Mouse (Mus musculus) regulatory T cell (primary cell): Measurements from ENCODE around the gene Actr5.

Source experiments
- in situ Hi-C: fragments of 300-600 bp; cut with MboI, MseI; formaldehyde crosslinking; loops from one replicate; pipeline ENCODE4 v1.15.1; 2025; ENCODE audit warnings: high pct_unique_total_duplicates

Gene Actr5

DNA sequence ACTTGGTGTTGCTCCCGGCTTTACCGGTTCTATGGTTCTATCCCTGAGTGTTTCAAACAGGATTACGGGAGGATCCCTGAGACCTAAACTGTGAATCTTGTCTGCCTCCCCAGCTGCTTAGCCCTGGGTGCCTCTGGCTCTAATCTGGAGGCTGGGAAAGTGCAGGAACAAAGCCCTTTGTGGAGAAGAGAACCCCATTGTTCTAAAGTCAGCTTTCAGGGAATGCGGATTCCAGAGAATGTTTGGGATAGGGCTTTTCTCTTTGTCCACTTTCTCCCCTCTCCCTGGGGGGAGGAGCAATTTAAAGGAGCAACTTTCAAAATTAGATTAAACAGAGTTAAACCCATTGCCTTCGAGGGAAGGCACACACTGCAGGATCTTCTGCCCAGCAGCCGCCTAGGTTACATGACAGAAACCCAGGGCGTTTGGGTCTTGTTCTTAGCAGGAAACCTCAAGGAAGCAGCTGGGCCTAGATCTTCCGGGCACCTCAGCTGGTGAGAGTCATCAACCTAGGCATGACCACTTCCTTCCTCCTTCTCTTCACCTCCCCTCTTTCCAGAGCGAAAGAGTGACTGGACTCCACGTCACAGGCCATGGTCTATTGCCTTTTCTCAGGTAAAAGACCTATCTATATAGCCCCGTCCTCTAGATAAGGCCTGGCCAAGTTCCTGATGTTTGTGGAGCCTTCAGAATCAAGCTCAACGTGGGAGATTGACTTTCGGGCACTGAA, 41.5 kb downstream of the Actr5 start:
- in situ Hi-C loops = loop anchor here (5.0 kb wide), 1 partner anchor 66 kb away; no protein-coding TSS in a partner anchor

DNA sequence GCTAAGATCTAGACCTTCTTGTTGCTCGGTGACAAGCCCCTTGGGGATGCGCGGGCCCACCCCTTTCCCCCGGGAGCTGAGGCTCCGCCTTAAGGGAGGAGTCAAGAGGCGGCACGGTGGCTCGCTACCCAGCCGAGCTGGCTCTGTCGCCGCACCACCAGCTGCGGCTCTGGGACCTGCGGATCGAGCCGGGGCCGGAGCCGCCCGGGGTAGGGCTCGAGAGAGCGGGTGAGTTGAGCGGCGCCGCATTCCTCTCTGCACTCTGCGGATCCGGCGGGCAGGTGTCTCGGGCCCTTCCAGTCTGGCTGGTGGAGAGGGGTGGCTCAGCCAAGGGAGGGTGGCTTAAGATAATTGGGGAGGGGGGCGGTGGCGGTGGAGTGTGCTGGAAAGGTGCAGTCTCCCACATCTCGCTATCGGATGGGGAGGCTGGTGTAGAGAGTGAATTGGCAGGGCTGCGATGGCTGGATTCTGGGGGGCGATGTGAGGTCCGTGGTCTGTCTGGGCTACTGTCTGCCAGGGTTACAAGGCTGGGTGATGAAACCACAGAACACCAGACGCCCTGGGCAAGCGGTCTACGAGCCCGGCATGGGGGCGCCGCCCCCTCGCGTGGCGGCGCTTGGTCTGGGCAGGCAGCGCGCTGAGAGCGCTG, 42.5 kb downstream of the Actr5 start:
- in situ Hi-C loops = loop anchor here (5.0 kb wide), 1 partner anchor 65 kb away; no protein-coding TSS in a partner anchor

DNA sequence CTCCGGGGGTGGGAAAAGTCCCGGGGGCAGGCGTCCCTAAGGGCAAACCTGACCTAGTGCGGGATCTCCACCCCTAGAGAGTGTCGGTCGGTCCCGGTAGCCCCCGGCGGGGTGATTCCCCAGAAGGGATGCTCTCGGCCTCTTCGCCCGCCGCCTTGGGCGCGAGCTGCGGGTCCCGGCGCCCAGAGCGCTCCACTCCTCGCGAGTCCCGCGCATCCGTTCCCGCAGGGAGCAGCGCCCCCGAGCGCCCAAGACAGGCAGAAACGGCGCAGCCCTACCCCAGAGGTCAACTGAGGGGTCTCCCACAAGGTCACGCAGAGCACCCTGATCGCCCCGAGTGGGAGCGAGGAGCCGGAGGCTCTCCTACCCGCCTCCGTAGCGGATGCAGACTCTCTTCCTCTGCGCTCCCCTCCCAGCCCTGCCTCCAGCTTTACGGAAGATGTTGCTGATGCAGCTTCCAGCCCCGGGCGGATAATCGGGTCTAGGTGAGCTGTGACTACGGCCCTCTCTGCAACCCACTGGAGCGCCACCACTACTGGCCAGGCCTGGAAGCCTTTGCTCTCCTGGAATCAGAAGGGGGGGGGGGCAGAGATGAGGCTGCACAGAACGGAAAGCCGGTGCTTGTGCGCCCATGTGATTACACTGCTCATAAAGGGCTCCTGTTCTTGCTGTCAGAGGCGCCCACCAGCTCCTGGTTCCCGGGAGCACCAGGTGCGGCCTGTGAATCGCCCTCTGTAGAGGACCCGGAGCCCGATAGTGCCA, 43.2 kb downstream of the Actr5 start:
- in situ Hi-C loops = loop anchor here (5.0 kb wide), 1 partner anchor 64 kb away; no protein-coding TSS in a partner anchor

DNA sequence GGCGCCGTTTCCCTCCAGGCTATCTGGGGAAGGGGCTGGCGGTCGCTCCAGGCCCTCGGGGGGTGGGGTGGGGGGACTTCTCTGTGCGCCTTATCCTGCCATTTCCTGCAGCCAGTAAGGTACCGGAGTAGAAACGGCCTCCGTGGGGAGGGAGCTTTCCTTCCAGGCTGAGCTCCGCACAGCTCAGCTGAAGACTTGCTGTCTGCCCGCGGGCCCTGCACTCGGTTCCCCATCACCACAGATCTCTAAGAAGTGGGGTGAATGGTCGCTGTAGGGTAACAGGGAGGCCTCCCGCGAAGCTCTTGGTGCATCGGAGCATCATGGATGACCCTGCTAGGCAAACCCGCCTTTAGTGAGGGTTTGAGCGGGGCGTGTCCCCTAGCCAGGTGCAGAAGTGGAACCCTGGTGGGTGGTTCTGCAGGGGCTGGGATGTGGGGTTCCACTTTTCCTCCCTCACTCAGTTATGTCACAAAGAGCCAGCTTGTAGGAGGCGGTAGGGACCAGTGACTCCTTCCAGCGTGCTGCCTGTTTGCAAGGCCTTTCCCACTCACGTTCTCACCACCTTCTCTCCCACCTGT, 43.8 kb downstream of the Actr5 start:
- in situ Hi-C loops = loop anchor here (5.0 kb wide), 1 partner anchor 64 kb away; no protein-coding TSS in a partner anchor

DNA sequence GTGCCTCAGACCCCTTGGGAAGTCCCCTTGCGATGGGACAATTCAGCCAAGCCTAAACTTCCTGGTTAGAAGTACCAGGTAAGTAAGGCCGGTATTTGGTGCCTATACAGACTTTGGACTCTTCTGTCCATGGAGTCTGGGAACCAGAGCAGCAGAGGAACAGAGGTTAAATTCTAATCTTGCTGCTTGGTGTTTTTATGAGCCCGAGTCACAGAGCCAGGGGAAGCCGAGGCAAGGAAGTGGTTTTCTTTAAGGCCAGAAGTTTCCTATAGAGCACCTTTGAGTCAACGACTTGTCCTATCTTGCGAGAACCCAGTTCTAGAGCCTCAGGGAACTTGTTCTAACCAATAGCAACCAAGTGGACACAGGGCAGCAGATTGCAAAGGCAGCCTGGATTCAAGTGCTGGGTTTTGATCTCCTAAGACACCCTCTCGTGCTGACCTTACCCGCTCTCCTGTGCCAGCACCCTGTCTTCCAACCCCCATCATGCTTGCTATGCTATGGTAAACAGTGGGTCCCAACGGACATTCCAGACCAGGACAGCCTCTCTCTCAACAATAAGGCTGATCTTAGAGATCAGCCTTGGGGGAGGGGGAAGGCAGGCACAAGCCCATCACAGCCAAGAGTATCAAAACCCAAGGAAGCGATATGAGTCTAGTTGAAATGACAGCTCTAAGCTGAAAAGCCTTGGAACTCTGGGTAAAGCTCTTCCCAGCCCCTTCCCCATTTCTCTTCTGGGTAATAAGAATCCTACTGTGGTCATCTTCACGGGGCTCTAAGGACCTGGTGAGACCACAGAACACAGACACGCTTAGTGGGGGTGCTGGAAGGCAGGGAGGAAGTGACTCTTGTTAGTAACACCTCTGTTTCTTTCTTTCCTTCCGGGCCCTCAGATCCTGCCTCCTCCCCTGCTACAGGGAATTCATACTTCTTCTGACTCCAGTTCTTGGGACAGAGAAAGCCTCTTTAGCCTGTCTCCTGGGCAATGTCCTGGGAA, 44.8 kb downstream of the Actr5 start:
- in situ Hi-C loops = loop anchor here (5.0 kb wide), 1 partner anchor 63 kb away; no protein-coding TSS in a partner anchor

DNA sequence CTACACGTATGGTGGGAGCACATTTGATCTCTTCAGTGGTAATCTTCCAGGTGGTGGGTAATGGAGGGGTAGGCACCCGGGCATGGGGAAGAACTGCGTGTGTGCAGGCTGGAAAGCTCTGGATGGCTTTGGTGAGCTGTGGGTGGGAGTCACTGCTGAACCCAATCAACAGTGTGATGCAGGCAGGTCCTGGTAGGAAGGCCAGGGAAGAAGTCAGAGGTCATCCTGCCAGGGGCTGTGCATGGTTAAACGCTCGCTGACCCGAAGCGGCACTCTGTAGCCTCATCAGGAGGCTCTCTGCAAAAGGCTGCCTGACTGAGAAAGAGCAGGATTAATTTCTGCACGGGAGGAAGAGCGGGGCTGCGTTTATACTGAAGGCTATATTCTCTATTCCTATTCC, 45.9 kb downstream of the Actr5 start:
- in situ Hi-C loops = no loop called here

DNA sequence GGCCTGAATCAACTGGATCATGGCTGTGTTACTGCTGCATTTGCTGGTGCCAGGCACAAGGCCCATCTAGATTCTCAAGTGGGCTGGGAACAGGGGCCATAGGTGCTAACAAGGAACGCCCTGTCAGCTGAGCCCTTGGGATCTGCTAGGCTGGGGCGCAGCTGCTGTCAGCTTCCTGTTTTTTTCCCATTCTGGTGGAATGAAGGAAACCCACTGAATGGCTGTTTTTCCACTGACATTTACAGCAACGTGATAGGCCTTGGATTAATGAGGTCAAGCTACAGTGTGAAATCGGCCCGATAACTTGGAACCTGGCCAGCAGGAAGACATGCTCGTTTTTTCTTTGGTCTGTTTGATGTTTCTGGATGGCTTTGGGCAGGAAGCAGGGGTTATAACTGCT, 48.1 kb downstream of the Actr5 start:
- in situ Hi-C loops = no loop called here

DNA sequence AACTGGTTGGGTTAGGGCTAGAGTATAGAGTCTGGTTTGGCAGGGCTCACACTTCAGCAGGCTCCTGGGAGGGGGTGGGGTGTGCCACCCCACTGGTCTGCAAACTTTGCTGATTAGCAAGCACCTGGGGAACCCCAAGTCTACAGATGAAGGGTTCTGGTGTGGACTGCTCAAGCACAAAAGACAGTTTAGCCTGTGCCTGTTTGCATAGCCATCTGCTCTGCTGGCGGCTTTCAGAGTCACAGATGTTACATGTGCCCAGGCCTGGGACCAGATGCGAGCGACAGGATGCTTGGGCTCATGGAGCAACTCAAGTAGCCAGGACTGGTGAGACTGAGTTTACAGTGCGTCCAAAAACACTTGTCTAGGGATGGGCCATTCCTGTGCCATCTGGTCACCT, 48.8 kb downstream of the Actr5 start:
- in situ Hi-C loops = no loop called here

DNA sequence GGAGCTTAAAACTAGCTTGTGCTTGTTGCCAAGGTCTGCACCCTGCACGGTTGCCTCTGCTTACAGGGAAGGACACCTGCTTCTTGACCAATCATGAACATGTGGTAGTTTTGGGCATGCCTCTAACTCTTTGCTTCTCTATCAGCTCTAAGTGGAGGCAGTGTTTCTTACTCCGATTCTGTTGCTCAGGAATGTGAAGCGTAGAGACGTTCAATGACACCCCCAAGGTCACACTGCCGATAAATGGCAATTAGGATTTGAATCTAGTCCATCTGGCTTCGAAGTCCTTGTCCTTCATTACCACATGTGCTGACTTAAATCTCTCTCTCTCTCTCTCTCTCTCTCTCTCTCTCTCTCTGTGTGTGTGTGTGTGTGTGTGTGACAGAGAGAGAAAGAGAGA, 49.4 kb downstream of the Actr5 start:
- in situ Hi-C loops = no loop called here

DNA sequence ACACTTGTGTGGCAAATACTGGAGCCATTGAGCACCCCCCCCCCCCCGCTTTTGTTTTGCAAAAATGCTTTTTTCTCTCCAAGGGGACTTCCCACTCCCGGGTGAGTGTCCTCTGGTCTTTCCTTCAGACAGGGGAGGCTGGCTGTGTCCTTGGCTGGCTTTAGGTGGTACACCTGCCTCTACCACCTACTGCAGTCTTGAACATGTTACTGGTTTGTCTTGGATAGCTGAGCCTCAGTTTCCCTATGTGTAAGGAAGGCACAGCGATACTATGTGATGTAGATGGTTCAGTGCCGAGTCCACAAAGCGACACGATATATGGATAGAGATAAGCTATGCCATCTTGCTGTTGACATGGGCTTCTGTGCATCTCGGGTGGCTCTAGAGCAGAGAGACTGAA, 50.1 kb downstream of the Actr5 start:
- in situ Hi-C loops = no loop called here

DNA sequence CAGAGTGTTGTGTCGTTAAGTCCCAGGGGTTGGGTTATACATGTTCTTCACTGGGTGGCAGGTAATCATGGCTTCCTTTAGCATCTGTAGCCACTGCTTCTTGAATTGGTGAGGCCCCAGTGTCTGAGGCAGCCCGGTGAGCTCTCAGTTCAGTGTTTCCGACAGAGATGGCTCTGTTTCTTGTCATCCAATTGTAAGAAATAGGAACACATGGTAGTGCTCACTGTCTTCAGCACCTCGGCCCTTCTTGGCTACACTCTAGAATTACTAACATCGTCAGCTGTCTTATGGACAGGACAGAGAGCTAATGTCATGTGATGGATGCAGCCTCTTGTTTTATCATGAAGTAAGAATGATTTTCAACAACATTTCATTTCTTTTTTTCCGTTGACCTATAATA, 50.5 kb downstream of the Actr5 start:
- in situ Hi-C loops = no loop called here

DNA sequence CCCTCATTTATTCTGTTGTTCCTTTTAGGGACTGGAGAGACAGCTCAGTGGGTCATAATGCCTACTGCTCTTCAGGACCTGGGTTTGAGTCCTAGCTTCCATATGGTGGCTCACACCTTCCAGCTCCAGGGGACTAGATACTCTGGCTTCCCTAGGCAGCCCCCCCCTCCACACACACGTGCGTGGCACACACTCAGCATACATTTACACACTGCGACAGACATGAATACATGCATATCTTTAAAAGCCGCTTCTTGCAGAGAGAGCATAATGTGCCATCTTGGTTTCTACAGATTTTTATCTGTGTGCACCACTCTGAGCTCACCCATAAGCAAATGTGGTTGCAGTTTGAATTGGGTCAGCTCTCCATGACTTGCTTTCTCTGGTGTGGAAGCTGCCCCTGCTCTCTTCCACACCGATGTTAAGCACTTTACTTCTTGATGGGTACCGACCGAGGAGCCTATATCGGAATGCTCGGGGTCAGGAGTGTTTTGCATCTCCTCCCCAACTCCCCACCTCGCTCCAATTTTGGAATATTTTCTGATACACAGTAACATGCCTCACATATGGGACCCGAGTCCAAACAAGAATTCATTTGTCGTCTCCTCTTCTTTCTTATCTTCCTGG, 51.3 kb downstream of the Actr5 start:
- in situ Hi-C loops = no loop called here

DNA sequence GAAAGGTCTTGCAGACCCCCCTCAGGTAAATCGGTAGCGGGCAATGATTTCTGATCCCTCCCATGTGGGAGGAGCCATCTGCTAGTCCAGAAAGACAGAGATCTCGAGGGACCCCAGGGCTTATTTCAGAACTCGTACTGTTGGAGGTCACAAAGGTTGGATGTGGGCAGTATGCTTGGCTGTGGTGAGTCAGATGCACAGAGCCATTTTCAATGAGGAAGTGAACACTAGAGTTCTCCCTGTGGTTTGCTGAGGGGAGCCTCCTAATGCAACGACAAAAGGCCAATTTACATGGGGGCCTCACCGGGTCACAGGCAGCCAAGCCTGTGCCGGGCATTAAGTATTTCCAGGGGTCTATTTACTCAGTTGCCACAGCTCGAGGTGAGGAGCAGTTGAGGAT, 53.3 kb downstream of the Actr5 start:
- in situ Hi-C loops = no loop called here

DNA sequence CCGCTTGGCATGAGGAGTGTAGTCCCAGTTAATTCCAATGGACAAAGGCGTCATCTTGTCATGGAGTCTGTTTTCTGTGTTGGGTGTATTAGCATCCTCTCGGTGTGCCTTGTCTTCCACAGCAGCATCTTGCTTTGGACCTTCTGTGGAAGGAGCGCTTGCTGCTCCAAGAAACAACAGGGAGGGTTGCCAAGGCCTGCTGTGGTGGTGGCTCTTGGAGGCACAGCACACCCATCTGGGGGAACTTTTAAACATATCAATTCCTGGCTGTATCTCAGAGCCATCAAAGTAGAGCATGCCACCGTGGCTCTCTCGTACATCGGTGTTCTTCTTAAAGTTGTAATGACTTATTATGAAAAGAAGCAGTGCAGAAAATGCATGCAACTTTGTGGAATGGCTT, 54.4 kb downstream of the Actr5 start:
- in situ Hi-C loops = no loop called here

DNA sequence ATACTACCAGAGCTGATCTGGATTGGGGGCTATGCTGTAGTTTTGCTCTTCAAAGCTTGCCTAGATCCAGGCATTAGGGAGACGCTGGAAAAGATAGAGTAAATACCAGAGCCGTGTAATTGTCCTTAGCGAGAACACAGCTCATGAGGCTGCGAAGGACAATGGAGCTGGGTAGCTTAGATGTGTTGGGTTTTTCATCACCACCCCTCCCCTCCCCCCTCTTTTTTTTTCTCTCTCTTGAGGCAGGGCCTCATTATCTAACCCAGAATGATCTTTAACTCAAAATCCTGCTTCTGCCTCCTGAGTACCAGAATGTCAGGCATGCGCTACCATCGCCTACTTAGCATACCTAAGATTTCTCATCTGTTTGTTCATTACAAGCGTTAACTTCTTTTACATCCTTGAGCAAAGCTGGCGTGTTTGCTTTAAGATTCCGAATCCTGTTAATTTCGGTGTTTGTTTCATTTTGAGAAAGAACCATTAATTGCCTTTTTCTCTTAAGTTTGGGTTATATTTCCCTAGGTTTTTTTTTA, 55.7 kb downstream of the Actr5 start:
- in situ Hi-C loops = no loop called here

DNA sequence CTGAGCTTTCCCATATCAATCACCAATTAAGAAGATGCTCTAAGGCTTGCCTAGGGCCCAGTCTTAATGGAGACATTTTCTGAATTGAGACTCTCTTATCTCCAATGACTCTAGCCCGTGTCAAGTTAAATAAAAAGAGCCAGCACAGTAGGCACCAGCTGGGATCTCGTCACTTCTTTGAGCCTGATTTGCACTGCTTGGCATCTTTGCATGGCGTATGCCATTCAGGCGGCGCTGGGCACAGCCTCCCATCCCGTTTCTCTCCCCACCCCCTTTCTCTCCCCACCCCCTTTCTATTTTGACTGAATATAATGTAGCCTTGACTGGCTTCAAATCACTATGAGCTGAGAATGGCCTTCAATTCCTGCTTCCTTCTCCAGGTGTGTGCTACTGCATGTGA, 57.0 kb downstream of the Actr5 start:
- in situ Hi-C loops = no loop called here

DNA sequence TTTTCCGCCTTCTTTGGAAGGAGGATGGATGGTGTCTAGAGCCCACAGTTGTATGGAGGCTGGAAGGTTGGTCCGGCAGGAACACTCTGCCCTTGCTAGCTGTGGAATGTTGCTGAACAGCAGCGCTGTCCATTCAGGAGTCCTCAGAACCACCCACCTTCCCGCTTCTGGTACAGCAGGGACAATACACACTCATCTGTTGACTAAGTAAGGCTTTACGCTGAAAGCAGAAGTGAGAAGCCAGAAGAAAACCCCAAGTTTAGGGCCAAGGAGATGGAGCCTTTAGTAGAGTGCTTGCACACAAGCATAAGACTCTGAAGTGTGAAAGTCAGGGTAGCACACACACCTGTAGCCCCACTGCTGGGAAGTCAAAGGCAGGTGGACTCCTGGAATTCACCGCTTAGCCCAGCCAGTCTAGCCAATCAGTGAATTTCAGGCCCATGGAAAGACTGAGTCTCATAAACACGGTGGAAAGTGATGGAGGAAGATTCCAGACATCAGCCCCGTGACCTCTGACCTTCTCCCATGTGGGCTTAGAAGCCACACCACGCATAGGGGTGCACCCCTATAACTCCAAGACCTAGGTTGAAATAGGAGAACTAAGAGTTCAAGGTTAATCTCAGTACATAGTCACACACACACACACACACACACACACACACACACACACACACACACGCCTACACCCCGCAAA, 57.8 kb downstream of the Actr5 start:
- in situ Hi-C loops = no loop called here

DNA sequence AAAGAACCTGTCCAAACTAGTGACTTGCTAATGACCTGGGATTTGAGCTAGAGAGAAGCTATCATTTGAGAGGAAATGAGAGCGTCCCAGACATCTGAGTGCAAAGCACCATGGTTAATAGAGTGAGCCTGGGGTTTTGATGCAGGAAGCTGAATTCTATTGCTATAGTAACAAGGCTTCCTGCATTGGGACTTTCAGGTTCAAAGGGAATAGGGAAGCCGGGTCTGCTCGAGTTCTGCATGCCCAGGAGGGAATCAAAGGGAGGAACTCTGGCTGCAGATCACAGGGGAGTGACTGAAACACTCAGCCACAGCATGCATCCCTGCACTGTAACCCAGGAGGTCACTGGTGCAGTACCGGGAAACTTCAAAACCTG, 58.3 kb downstream of the Actr5 start:
- in situ Hi-C loops = no loop called here

DNA sequence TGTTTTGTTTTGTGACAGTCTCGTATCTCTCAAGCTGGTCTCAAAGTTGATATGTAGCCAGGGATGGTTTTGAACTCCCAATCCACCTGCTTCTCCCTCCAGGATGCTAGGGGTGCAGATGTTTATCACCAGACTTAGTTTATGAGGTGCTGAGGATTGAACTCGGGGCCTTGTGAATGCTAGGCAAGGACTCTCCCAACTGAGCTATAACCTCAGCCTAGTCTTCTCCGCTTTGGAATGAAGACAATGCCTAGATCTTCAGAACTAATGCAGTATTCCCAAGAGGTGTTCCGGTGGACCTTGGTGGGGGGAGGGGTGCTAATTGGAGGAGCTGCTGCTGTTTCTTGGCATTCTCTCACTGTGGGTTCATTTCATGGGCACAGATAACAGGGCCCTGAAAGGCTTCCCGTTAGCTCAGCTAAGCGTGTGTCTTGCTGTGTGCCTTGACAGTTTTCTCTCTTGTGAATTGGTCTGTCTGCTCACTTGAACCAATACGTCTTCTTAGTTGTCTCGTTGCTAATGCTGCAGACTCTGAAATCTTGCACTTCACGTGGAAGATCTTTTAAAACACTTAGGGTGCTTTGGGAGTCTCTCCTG, 59.7 kb downstream of the Actr5 start:
- in situ Hi-C loops = no loop called here
